Mouse (Mus musculus) cerebellum, adult 2 months (tissue): Measurements from ENCODE around the gene Psen2. TPM values are rescaled to one million over a fixed set of nuclear protein-coding genes. Genes with fewer than 3 reads are reported as not detected.

ENCODE experiments used
- DNase-seq, 2 experiments: peaks; one replicate each; pipeline ENCODE4 v3.0.0; 2021
- H3K27ac ChIP-seq: fragments of 200-500 bp; 2 replicates; pipeline ENCODE4 v1.5.1; 2012; ENCODE audit warnings: low read length, control low read depth, inconsistent platforms; ENCODE audit not compliant: insufficient read depth
- H3K27me3 ChIP-seq: fragments of 200-500 bp; 2 replicates; pipeline ENCODE4 v1.6.1; 2012; ENCODE audit warnings: inconsistent platforms, mild to moderate bottlenecking, low read length, moderate library complexity; ENCODE audit not compliant: control insufficient read depth, insufficient read depth
- H3K4me1 ChIP-seq: fragments of 200-500 bp; 2 replicates; pipeline ENCODE4 v1.6.1; 2011; ENCODE audit warnings: low read length; ENCODE audit not compliant: control insufficient read depth, insufficient read depth
- H3K4me3 ChIP-seq: fragments of 200-500 bp; replicated peaks from 2 replicates; pipeline ENCODE3; 2011; ENCODE audit warnings: mild to moderate bottlenecking, low read depth, low read length, control low read depth; ENCODE audit not compliant: insufficient read depth
- CTCF ChIP-seq: fragments of 200-500 bp; IDR thresholded peaks from 2 replicates; pipeline ENCODE4 v1.5.1; 2011; ENCODE audit warnings: low read depth, mild to moderate bottlenecking, control low read depth, low read length, moderate library complexity, borderline replicate concordance; ENCODE audit not compliant: insufficient read depth
- POLR2A ChIP-seq: fragments of 200-500 bp; IDR thresholded peaks from 2 replicates; pipeline ENCODE4 v1.6.1; 2011; ENCODE audit warnings: low read length, control low read depth, borderline replicate concordance; ENCODE audit not compliant: insufficient read depth
- whole genome bisulfite sequencing: fragments of 180-500 bp; shearing (Covaris S2); methylation state at CpG from one replicate; pipeline ENCODE4 v1.1.7; 2018; 5-methylcytosine and 5-hydroxymethylcytosine counted together
- polyA plus RNA-seq: library from polyadenylated mRNA; depleted of rRNA; stranded (reverse); fragments of >200 nt; gene quantifications from 2 replicates; pipeline ENCODE4 v1.2.3, GENCODE M21; 2012

Psen2 gene
- polyA plus RNA-seq, 1 experiment = 46.6 TPM

DNA sequence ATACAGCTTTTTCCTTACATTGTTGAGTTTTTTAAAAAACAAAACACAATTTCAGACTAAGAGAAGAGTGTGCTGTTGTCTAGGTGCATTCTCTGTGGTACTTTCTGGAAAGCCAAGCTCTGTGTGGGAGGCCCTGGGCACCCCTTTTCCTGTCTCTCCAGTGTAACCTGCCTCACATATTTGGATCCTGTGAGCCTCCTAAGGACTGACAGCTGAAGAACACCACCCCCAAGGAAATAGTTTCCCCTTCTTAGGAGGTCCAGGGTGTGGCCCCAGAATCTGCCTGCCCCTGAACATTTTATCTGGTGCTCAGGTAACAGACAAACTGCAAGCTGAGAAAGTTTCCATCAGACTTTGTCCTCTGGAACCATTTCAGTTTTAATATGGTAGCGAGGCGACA, 5.8 kb upstream of the Psen2 start:
- Histone ChIP-seq H3K27ac (no peak overlapping the region), H3K4me1 (no peaks in the 10 kb centered on the region), H3K27me3 (no peaks in the 10 kb centered on the region), H3K4me3 (no peak overlapping the region)
- TF ChIP-seq CTCF = no peak
- no peak for TF ChIP-seq POLR2A
- DNase-seq = no peak
- WGBS = 99% methylated on average over 2 of the region's 2 CpGs

- no peak for TF ChIP-seq POLR2A
- peak; percentile 100 for TF ChIP-seq CTCF
- peak; percentile 85 to 93 for DNase-seq
- Histone ChIP-seq H3K4me3 (no peak overlapping the region), H3K4me1 (no peaks in the 10 kb centered on the region), H3K27ac (no peak overlapping the region), H3K27me3 (no peaks in the 10 kb centered on the region)
- 20% methylated on average over 12 of the region's 12 CpGs for WGBS
Observed at GRCm38 (mm10) chr1:180268249-180269031, 5.2 kb upstream of the Psen2 start.

- 72% methylated on average over 10 of the region's 10 CpGs for WGBS
- TF ChIP-seq POLR2A (no peak), CTCF (no peak)
- no peak for DNase-seq
- Histone ChIP-seq H3K27me3 (no peaks in the 10 kb centered on the region), H3K27ac (no peak overlapping the region), H3K4me1 (no peaks in the 10 kb centered on the region), H3K4me3 (no peak overlapping the region)
Observed at GRCm38 (mm10) chr1:180267151-180267550, 3.9 kb upstream of the Psen2 start.

DNA sequence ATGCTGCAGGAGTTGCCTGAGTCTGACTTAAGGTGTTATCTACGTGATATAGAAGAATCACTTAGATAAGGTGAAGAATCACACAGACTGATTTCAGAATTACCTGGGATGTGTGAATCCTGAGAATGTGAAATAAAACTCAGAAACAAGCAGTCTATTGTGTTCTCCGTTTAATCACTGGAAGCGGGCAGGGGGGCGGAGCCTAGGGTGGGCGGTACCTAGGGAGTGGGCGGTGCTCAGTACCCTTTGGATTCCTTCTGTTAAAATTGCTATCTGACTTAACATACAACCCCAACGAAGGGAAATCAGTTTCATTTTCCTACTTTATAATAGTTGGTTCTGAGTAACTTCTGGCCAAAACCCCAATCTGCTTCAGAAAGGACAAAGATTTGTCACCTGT, 2.2 kb upstream of the Psen2 start:
- Histone ChIP-seq H3K4me1 (no peaks in the 10 kb centered on the region), H3K4me3 (no peak overlapping the region), H3K27ac (no peak overlapping the region), H3K27me3 (no peaks in the 10 kb centered on the region)
- WGBS = 30% methylated on average over 7 of the region's 7 CpGs
- TF ChIP-seq POLR2A = no peak
- TF ChIP-seq CTCF = no peak
- DNase-seq = no peak

- no peak overlapping the region for H3K27ac ChIP-seq
- H3K27me3 ChIP-seq = no peaks in the 10 kb centered on the region
- H3K4me3 ChIP-seq = no peak overlapping the region
- TF ChIP-seq POLR2A = no peak
- TF ChIP-seq CTCF = no peak
- no peaks in the 10 kb centered on the region for H3K4me1 ChIP-seq
- DNase-seq = no peak
- WGBS = 73% methylated on average over 10 of the region's 10 CpGs
Observed at GRCm38 (mm10) chr1:180264851-180265250, 1.6 kb upstream of the Psen2 start.

GRCm38 (mm10) chr1:180264389-180264788, 1.2 kb upstream of the Psen2 start:
- TF ChIP-seq POLR2A = no peak
- no peak for TF ChIP-seq CTCF
- H3K27ac ChIP-seq = no peak overlapping the region
- DNase-seq = no peak
- no peaks in the 10 kb centered on the region for H3K27me3 ChIP-seq
- H3K4me3 ChIP-seq = no peak overlapping the region
- 83% methylated on average over 6 of the region's 6 CpGs for WGBS
- no peaks in the 10 kb centered on the region for H3K4me1 ChIP-seq

DNA sequence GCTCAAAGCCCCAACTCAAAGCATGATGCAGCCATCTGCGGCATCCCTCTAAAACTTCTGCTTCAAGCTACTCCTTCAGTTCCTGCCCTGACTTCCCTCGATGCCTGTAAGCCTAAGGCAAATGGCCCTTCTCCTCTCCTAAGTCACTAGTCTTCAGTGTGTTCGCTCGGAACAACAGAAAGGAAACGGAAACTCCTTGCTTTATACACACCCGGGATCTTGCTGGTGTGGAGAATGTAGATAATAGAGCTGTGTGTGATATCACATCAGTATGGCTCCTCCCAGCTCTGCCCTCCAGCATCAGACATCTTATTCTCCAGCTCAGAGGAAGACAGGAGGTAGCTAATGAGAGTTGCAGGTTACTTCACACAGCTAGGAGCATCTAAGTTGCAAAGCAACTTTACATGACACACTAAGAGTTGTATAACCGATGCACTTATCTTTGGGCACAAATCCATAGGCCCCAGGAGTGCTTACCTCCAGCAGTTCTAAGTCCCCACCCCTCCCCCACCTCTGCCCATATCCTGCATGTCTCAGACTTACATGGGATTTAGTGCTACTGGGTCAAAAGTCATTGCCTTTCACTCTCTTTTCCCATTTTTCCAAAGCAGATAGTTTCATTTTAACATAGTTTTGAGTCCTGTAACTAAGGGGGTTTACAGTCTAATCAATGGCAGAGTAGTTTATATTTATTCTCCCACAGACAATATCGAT, 1.2 kb downstream of the Psen2 start:
- Histone ChIP-seq H3K4me1 (no peaks in the 10 kb centered on the region), H3K27ac (no peak overlapping the region), H3K27me3 (no peaks in the 10 kb centered on the region), H3K4me3 (no peak overlapping the region)
- 85% methylated on average over 8 of the region's 8 CpGs for WGBS
- TF ChIP-seq POLR2A (no peak), CTCF (no peak)
- no peak for DNase-seq

DNA sequence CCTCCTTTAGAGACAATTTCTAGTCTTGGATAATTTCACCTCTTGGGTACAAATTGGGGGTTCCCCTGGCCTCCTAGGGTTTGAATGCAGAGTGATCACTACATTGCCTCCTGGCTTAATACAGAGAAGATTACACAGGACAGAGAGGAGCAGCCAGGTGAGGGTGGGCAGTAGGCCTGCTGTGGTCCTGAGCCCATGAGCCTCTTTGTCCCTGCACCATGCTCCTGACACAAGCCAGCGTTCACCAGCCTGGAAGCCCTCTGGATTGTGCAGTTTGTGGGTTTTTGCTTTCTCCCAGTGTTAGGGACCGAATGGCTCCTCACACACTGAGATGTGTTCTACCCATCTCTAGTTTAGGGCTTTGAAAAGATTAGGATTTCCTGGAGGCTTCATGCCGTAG, 1.8 kb downstream of the Psen2 start:
- Histone ChIP-seq H3K27ac (no peak overlapping the region), H3K4me1 (no peaks in the 10 kb centered on the region), H3K27me3 (no peaks in the 10 kb centered on the region), H3K4me3 (no peak overlapping the region)
- 95% methylated on average over 3 of the region's 3 CpGs for WGBS
- DNase-seq = no peak
- TF ChIP-seq CTCF = no peak
- no peak for TF ChIP-seq POLR2A
